Mouse (Mus musculus): Measurements from ENCODE around the gene Il17rb.

DNA sequence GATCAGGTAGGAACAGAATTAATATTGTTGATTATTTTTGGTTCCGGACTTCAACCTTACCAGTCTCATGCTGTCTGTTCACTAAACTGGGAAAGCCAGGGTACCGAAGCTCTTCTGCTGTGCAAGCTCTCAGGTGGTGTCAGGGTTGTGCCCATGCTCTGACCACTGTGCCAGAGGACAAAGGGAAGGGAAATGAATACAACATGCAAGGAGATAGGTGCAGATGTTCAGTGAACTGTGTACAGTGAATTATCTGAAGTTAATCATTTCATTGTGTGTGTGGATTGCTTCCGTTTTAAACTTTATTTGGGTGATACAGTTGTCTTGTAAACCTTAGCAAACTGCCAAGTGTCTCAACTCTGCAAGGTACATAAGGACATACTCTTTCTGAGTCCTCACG is 20.4 kb downstream of the Il17rb start:
- TF ChIP-seq CTCF (IDR thresholded peaks at IDR 0.05; ENCODE audit: extremely low read depth, insufficient read depth, insufficient read length, insufficient replicate concordance) (no peak), POLR2A (IDR thresholded peaks at IDR 0.05; ENCODE audit: low read depth, low read length) (no peak)
